Mouse (Mus musculus) forebrain, postnatal 0 days (tissue): ENCODE measurements at regions not wholly inside any gene's neighbourhood (a gene's known extent, or its start where the extent isn't known, plus 50 kb on each side); places are given as distances from the start of the nearest gene placed in this dataset.
"Not testable (repeated sequence)": the region's sequence is repeated elsewhere in the genome, so short reads cannot be mapped to it uniquely, and the experiment has no call there.

Source experiments
- ATAC-seq: fragments of 200-750 bp; cut with Nextera tagmentation; 2 replicates; pipeline ENCODE4 v1.8.0; 2017; ENCODE audit warnings: mild to moderate bottlenecking, moderate library complexity
- DNase-seq: peaks from one replicate; pipeline ENCODE4 v3.0.0-alpha.2; 2015
- H3K27ac ChIP-seq: fragments of 300-500 bp; sonication (generic); 2 replicates; pipeline ENCODE4 v1.5.1; 2014; ENCODE audit warnings: low read depth, mild to moderate bottlenecking, antibody characterized with exemption, low read length, moderate library complexity, mixed read lengths
- H3K27me3 ChIP-seq: fragments of 300-500 bp; sonication (generic); 2 replicates; pipeline ENCODE4 v1.6.1; 2014; ENCODE audit warnings: mild to moderate bottlenecking, low read length, mixed read lengths; ENCODE audit not compliant: insufficient read depth
- H3K36me3 ChIP-seq: fragments of 300-500 bp; sonication (generic); 2 replicates; pipeline ENCODE4 v1.6.1; 2014; ENCODE audit warnings: mild to moderate bottlenecking, moderate library complexity; ENCODE audit not compliant: insufficient read depth
- H3K4me1 ChIP-seq: fragments of 300-500 bp; sonication (generic); 2 replicates; pipeline ENCODE4 v1.6.1; 2014; ENCODE audit warnings: antibody characterized with exemption; ENCODE audit not compliant: insufficient read depth
- H3K4me2 ChIP-seq: fragments of 300-500 bp; sonication (generic); 2 replicates; pipeline ENCODE4 v1.6.1; 2014; ENCODE audit warnings: low read depth, mild to moderate bottlenecking, moderate library complexity
- H3K4me3 ChIP-seq: fragments of 300-500 bp; sonication (generic); 2 replicates; pipeline ENCODE4 v1.5.1; 2014; ENCODE audit warnings: low read depth, low read length, mixed read lengths
- H3K9ac ChIP-seq: fragments of 300-500 bp; sonication (generic); 2 replicates; pipeline ENCODE4 v1.6.1; 2014; ENCODE audit warnings: mild to moderate bottlenecking
- H3K9me3 ChIP-seq: fragments of 300-500 bp; sonication (generic); 2 replicates; pipeline ENCODE4 v1.6.1; 2016; ENCODE audit warnings: low read length
- CTCF ChIP-seq: sonication (generic); IDR thresholded peaks from 2 replicates; pipeline ENCODE4 v1.5.1; 2016; ENCODE audit warnings: antibody characterized with exemption, control low read depth, low read depth
- WGBS: fragments of 180-500 bp; shearing (Covaris S2); extraction: QIAGEN DNeasy Blood & Tissue Kit; methylation state at CpG from one replicate; pipeline ENCODE4 v1.1.7; 2014; 5-methylcytosine and 5-hydroxymethylcytosine counted together

GRCm38 (mm10) chr6:70103781-70104180 is 688.3 kb downstream of the Rpia start:
- H3K4me1 ChIP-seq: no peaks in the 10 kb centered on the region
- H3K4me3 ChIP-seq: no peak overlapping the region
- WGBS: 24% methylated on average over 4 of the region's 4 CpGs
- no peaks in the 10 kb centered on the region for H3K36me3 ChIP-seq
- no peak for ATAC-seq
- H3K27ac ChIP-seq: no peak overlapping the region
- H3K9me3 ChIP-seq: no peaks in the 10 kb centered on the region
- no peak for DNase-seq
- TF ChIP-seq CTCF: no peak
- no peak overlapping the region for H3K4me2 ChIP-seq
- H3K27me3 ChIP-seq: no peaks in the 10 kb centered on the region
- no peak overlapping the region for H3K9ac ChIP-seq

GRCm38 (mm10) chr6:70103174-70103573 is 688.9 kb downstream of the Rpia start:
- ATAC-seq, H3K4me2 ChIP-seq, H3K9ac ChIP-seq, H3K36me3 ChIP-seq, DNase-seq, H3K9me3 ChIP-seq, H3K27ac ChIP-seq, H3K27me3 ChIP-seq, H3K4me1 ChIP-seq, H3K4me3 ChIP-seq: not testable (repeated sequence)
- WGBS: 71% methylated on average over 1 of the region's 1 CpGs

GRCm38 (mm10) chr6:70088041-70088440 is 704.0 kb downstream of the Rpia start:
- Histone ChIP-seq H3K27ac (no peak overlapping the region), H3K4me3 (no peak overlapping the region), H3K36me3 (no peaks in the 10 kb centered on the region), H3K4me2 (no peak overlapping the region), H3K9ac (no peak overlapping the region), H3K9me3 (no peaks in the 10 kb centered on the region), H3K27me3 (no peaks in the 10 kb centered on the region), H3K4me1 (no peaks in the 10 kb centered on the region)
- 92% methylated on average over 19 of the region's 19 CpGs for WGBS
- DNase-seq (no peak), ATAC-seq (no peak)
- TF ChIP-seq CTCF: no peak

GRCm38 (mm10) chr6:70073841-70074240 is 718.2 kb downstream of the Rpia start:
- no peaks in the 10 kb centered on the region for H3K36me3 ChIP-seq
- TF ChIP-seq CTCF: no peak
- no peak overlapping the region for H3K27ac ChIP-seq
- no peak overlapping the region for H3K4me3 ChIP-seq
- no peak overlapping the region for H3K4me2 ChIP-seq
- no peak for ATAC-seq
- no peaks in the 10 kb centered on the region for H3K9me3 ChIP-seq
- H3K27me3 ChIP-seq: no peaks in the 10 kb centered on the region
- 90% methylated on average over 4 of the region's 4 CpGs for WGBS
- no peak for DNase-seq
- no peaks in the 10 kb centered on the region for H3K4me1 ChIP-seq
- H3K9ac ChIP-seq: no peak overlapping the region

GRCm38 (mm10) chr6:70072007-70072406 is 720.0 kb downstream of the Rpia start:
- Histone ChIP-seq H3K4me2 (no peak overlapping the region), H3K27me3 (no peaks in the 10 kb centered on the region), H3K4me1 (no peaks in the 10 kb centered on the region), H3K4me3 (no peak overlapping the region), H3K9ac (no peak overlapping the region), H3K9me3 (no peaks in the 10 kb centered on the region), H3K27ac (no peak overlapping the region), H3K36me3 (no peaks in the 10 kb centered on the region)
- WGBS: 75% methylated on average over 3 of the region's 3 CpGs
- DNase-seq (no peak), ATAC-seq (no peak)
- no peak for TF ChIP-seq CTCF

GRCm38 (mm10) chr6:70067716-70068415 is 724.2 kb downstream of the Rpia start:
- H3K27me3 ChIP-seq: no peaks in the 10 kb centered on the region
- ATAC-seq: no peak
- DNase-seq: no peak

GRCm38 (mm10) chr6:70059028-70059427 is 733.0 kb downstream of the Rpia start:
- no peak overlapping the region for H3K9ac ChIP-seq
- H3K4me3 ChIP-seq: no peak overlapping the region
- 88% methylated on average over 1 of the region's 1 CpGs for WGBS
- H3K4me2 ChIP-seq: no peak overlapping the region
- H3K27ac ChIP-seq: no peak overlapping the region
- ATAC-seq: no peak
- H3K9me3 ChIP-seq: no peaks in the 10 kb centered on the region
- H3K36me3 ChIP-seq: no peaks in the 10 kb centered on the region
- no peaks in the 10 kb centered on the region for H3K27me3 ChIP-seq
- DNase-seq: no peak
- no peaks in the 10 kb centered on the region for H3K4me1 ChIP-seq
- no peak for TF ChIP-seq CTCF

More at GRCm38 (mm10) chr6:70067716-70068415, 724.2 kb downstream of the Rpia start:
- no peak for TF ChIP-seq CTCF
- H3K4me2 ChIP-seq: no peak overlapping the region
- 28% methylated on average over 6 of the region's 6 CpGs for WGBS
- H3K4me3 ChIP-seq: no peak overlapping the region
- H3K9me3 ChIP-seq: no peaks in the 10 kb centered on the region
- H3K4me1 ChIP-seq: no peaks in the 10 kb centered on the region
- no peak overlapping the region for H3K9ac ChIP-seq
- no peak overlapping the region for H3K27ac ChIP-seq
- no peaks in the 10 kb centered on the region for H3K36me3 ChIP-seq
